Mouse (Mus musculus): Measurements from ENCODE around the gene Mtmr1.

Gene Mtmr1

GRCm38 (mm10) chrX:71456078-71456737, 91.6 kb downstream of the Mtmr1 start:
- DNase-seq, result no peak

GRCm38 (mm10) chrX:71464138-71464826, 99.7 kb downstream of the Mtmr1 start:
- DNase-seq, result no peak

- no peak for DNase-seq
These were observed 100.9 kb downstream of the Mtmr1 start for GRCm38 (mm10) chrX:71465417-71465816.

GRCm38 (mm10) chrX:71467491-71467890, 102.9 kb downstream of the Mtmr1 start:
- DNase-seq, result no peak

Data from kidney, adult 8-10 months (tissue).